Mouse (Mus musculus) intestine, postnatal 0 days (tissue): ENCODE data around the gene Gfi1. TPM values are rescaled to one million over a fixed set of nuclear protein-coding genes. Genes with fewer than 3 reads are reported as not detected.

Experiments
- ATAC-seq: fragments of 200-750 bp; cut with Nextera tagmentation; 2 replicates; pipeline ENCODE4 v1.8.0; 2017; ENCODE audit warnings: mild to moderate bottlenecking, moderate TSS enrichment, moderate library complexity
- H3K27ac ChIP-seq: fragments of 300-500 bp; sonication (generic); 2 replicates; pipeline ENCODE4 v1.5.1; 2014; ENCODE audit warnings: mild to moderate bottlenecking, low read depth, low read length, moderate library complexity
- H3K27me3 ChIP-seq: fragments of 300-500 bp; sonication (generic); replicated peaks from 2 replicates; pipeline ENCODE4 v1.6.1; 2014; ENCODE audit warnings: low read length, mixed read lengths; ENCODE audit not compliant: control insufficient read depth, insufficient read depth
- H3K36me3 ChIP-seq: fragments of 300-500 bp; sonication (generic); 2 replicates; pipeline ENCODE4 v1.6.1; 2014; ENCODE audit warnings: mild to moderate bottlenecking, moderate library complexity; ENCODE audit not compliant: control insufficient read depth, insufficient read depth
- H3K4me1 ChIP-seq: fragments of 300-500 bp; sonication (generic); replicated peaks from 2 replicates; pipeline ENCODE4 v1.6.1; 2014; ENCODE audit warnings: antibody characterized with exemption, low read length, mixed read lengths; ENCODE audit not compliant: control insufficient read depth, insufficient read depth
- H3K4me2 ChIP-seq: fragments of 300-500 bp; sonication (generic); replicated peaks from 2 replicates; pipeline ENCODE4 v1.6.1; 2014; ENCODE audit warnings: low read depth, mild to moderate bottlenecking, moderate library complexity
- H3K4me3 ChIP-seq: fragments of 300-500 bp; sonication (generic); 2 replicates; pipeline ENCODE4 v1.5.1; 2014; ENCODE audit warnings: low read depth, low read length
- H3K9ac ChIP-seq: fragments of 300-500 bp; sonication (generic); 2 replicates; pipeline ENCODE4 v1.6.1; 2014; ENCODE audit warnings: mild to moderate bottlenecking, low read depth, low read length
- H3K9me3 ChIP-seq: fragments of 300-500 bp; sonication (generic); 2 replicates; pipeline ENCODE4 v1.6.1; 2016; ENCODE audit warnings: mixed run types; ENCODE audit not compliant: control insufficient read depth
- CTCF ChIP-seq: sonication (generic); IDR thresholded peaks from 2 replicates; pipeline ENCODE4 v1.5.1; 2016; ENCODE audit warnings: low read depth, mild to moderate bottlenecking, control low read depth, antibody characterized with exemption, moderate library complexity
- WGBS: fragments of 180-500 bp; shearing (Covaris S2); extraction: QIAGEN DNeasy Blood & Tissue Kit; methylation state at CpG from one replicate; pipeline ENCODE4 v1.1.7; 2014; 5-methylcytosine and 5-hydroxymethylcytosine counted together
- polyA plus RNA-seq: library from polyadenylated mRNA; unstranded; fragments of >200 nt; fragmentation: Nextera tagmentation; extraction: Ambion mirVana; gene quantifications from 2 replicates; pipeline ENCODE4 v1.2.1, GENCODE M21; 2015

The Gfi1 gene
- polyA plus RNA-seq, 1 experiment from 2014 or later = 0.37 TPM

DNA sequence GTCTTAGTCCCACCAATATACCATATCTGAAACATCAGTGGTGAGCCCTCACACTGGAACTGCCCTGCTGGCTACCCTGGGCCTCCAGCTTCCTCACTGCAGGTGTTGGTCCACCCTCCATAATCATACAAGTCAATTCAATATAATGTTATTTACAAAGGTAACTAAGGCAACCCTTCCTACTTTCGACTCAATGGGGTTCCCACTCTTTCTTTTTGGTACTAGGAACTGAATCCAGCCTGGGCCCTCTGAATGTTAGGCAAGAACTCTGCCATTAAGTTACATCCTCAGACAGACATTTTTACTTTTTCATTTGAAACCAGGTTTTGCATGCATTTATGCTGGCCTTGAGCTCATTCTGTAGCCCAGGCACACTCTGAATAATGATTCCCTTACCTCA is 19.6 kb downstream of the Gfi1 start:
- no peak overlapping the region for H3K4me3 ChIP-seq
- H3K27me3 ChIP-seq = 0 out of 2 replicates have a peak, but pooled peaks cover 2% of the 10 kb centered on the region
- peak; percentile 47; the same call in 1 of the 2 replicates for ATAC-seq
- no peak for TF ChIP-seq CTCF
- no peak overlapping the region for H3K4me2 ChIP-seq
- H3K9me3 ChIP-seq = no peaks in the 10 kb centered on the region
- WGBS = 54% methylated on average over 1 of the region's 1 CpGs
- H3K36me3 ChIP-seq = no peaks in the 10 kb centered on the region
- no peaks in the 10 kb centered on the region for H3K4me1 ChIP-seq
- no peak overlapping the region for H3K27ac ChIP-seq
- no peak overlapping the region for H3K9ac ChIP-seq

DNA sequence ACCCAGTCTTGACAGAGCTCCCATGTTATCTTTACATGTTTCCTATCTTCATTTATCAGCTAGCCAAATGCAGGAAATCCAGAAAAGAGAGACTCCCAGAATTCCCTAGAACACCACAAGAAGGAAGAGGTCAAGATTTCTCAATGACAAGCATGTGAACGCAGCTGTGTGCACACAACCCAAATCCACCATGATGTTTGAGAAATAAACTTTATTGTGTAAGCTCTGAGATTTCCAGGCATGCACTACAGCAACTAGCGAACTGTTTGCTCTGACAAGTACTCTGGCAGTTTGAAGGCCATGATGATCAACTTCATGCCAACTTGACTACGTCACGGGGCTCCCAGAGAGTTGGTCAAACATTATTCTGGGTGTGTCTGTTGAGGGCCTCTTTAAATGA is 20.1 kb downstream of the Gfi1 start:
- H3K4me2 ChIP-seq = no peak overlapping the region
- H3K4me3 ChIP-seq = no peak overlapping the region
- no peaks in the 10 kb centered on the region for H3K9me3 ChIP-seq
- ATAC-seq = 0 out of 2 replicates have a peak, but pooled peaks have one; percentile 16
- no peak overlapping the region for H3K27ac ChIP-seq
- no peaks in the 10 kb centered on the region for H3K4me1 ChIP-seq
- H3K9ac ChIP-seq = no peak overlapping the region
- no peaks in the 10 kb centered on the region for H3K36me3 ChIP-seq
- WGBS = 48% methylated on average over 4 of the region's 4 CpGs
- TF ChIP-seq CTCF = no peak
- H3K27me3 ChIP-seq = 0 out of 2 replicates have a peak, but pooled peaks cover 2% of the 10 kb centered on the region

GRCm38 (mm10) chr5:107703207-107703763 is 22.6 kb downstream of the Gfi1 start:
- Histone ChIP-seq H3K4me3 (no peak overlapping the region), H3K27ac (no peak overlapping the region), H3K36me3 (no peaks in the 10 kb centered on the region), H3K9ac (no peak overlapping the region), H3K9me3 (no peaks in the 10 kb centered on the region), H3K27me3 (0 out of 2 replicates have a peak, but pooled peaks cover 2% of the 10 kb centered on the region), H3K4me2 (no peak overlapping the region), H3K4me1 (no peaks in the 10 kb centered on the region)
- 75% methylated on average over 6 of the region's 6 CpGs for WGBS
- ATAC-seq = no peak
- TF ChIP-seq CTCF = no peak

- WGBS = 78% methylated on average over 9 of the region's 9 CpGs
- H3K27me3 ChIP-seq = 0 out of 2 replicates have a peak, but pooled peaks cover 2% of the 10 kb centered on the region
- ATAC-seq = no peak
Measured at GRCm38 (mm10) chr5:107701658-107702057, 24.2 kb downstream of the Gfi1 start.

GRCm38 (mm10) chr5:107700873-107701272 is 25.0 kb downstream of the Gfi1 start:
- no peak for ATAC-seq
- H3K27me3 ChIP-seq = 0 out of 2 replicates have a peak, but pooled peaks cover 2% of the 10 kb centered on the region

More at GRCm38 (mm10) chr5:107701658-107702057, 24.2 kb downstream of the Gfi1 start:
- H3K27ac ChIP-seq = no peak overlapping the region
- H3K4me3 ChIP-seq = no peak overlapping the region
- no peaks in the 10 kb centered on the region for H3K9me3 ChIP-seq
- no peak for TF ChIP-seq CTCF
- no peaks in the 10 kb centered on the region for H3K4me1 ChIP-seq
- H3K36me3 ChIP-seq = no peaks in the 10 kb centered on the region
- H3K4me2 ChIP-seq = no peak overlapping the region
- no peak overlapping the region for H3K9ac ChIP-seq

GRCm38 (mm10) chr5:107698888-107699287 is 26.9 kb downstream of the Gfi1 start:
- Histone ChIP-seq H3K4me3 (no peak overlapping the region), H3K4me2 (no peak overlapping the region), H3K27me3 (peaks cover under 1% of the 10 kb centered on the region; the same call in 1 of the 2 replicates), H3K4me1 (no peaks in the 10 kb centered on the region), H3K27ac (no peak overlapping the region), H3K9me3 (no peaks in the 10 kb centered on the region), H3K9ac (no peak overlapping the region), H3K36me3 (no peaks in the 10 kb centered on the region)
- no peak for TF ChIP-seq CTCF
- WGBS = 78% methylated on average over 8 of the region's 8 CpGs
- no peak for ATAC-seq

More at GRCm38 (mm10) chr5:107700873-107701272, 25.0 kb downstream of the Gfi1 start:
- 87% methylated on average over 10 of the region's 10 CpGs for WGBS
- no peaks in the 10 kb centered on the region for H3K9me3 ChIP-seq
- no peak overlapping the region for H3K9ac ChIP-seq
- H3K36me3 ChIP-seq = no peaks in the 10 kb centered on the region
- H3K27ac ChIP-seq = no peak overlapping the region
- no peak overlapping the region for H3K4me2 ChIP-seq
- H3K4me1 ChIP-seq = no peaks in the 10 kb centered on the region
- no peak overlapping the region for H3K4me3 ChIP-seq
- TF ChIP-seq CTCF = no peak

DNA sequence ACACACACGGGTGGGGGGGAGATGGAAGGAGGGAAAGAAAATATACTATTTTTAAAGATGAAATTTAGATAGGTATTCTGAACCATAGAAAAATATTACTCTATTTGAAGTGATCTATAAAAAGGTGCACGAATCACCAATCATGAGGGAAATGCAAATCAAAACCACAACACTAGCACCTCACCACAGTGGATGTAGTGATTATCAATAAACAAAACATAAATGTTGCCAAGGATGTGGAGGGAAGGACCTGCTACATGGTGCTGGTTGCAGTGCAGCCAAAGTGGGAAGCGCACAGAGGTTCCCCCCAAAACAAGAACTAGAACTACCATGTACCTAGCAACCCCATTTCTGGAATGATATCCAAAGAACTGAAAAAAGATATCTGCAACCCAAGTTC is 30.8 kb downstream of the Gfi1 start:
- no peak for TF ChIP-seq CTCF
- no peaks in the 10 kb centered on the region; the same call in 1 of the 2 replicates for H3K27me3 ChIP-seq
- no peaks in the 10 kb centered on the region for H3K4me1 ChIP-seq
- no peak overlapping the region for H3K27ac ChIP-seq
- no peaks in the 10 kb centered on the region for H3K36me3 ChIP-seq
- no peak for ATAC-seq
- WGBS = 83% methylated on average over 3 of the region's 3 CpGs
- no peak overlapping the region for H3K4me3 ChIP-seq
- H3K9me3 ChIP-seq = no peaks in the 10 kb centered on the region
- no peak overlapping the region for H3K4me2 ChIP-seq
- no peak overlapping the region for H3K9ac ChIP-seq
